Mouse (Mus musculus) ES-Bruce4 (cell line): ENCODE results near the gene Tmub1. TPM values are rescaled to one million over a fixed set of nuclear protein-coding genes. Genes with fewer than 3 reads are reported as not detected.
A peak's percentile ranks its signal among the peaks of the same experiment; 100 is the strongest.

Source experiments
- H3K27ac ChIP-seq: 2 replicates; pipeline ENCODE4 v1.5.1; 2012; ENCODE audit warnings: low read length, inconsistent platforms; ENCODE audit not compliant: insufficient read depth
- H3K27me3 ChIP-seq: 2 replicates; pipeline ENCODE4 v1.6.1; 2012; ENCODE audit warnings: mild to moderate bottlenecking, low read length, inconsistent platforms; ENCODE audit not compliant: control insufficient read depth, poor library complexity, insufficient read depth, severe bottlenecking
- H3K36me3 ChIP-seq: 2 replicates; pipeline ENCODE4 v1.6.1; 2012; ENCODE audit warnings: inconsistent platforms, mild to moderate bottlenecking, low read length, moderate library complexity; ENCODE audit not compliant: control insufficient read depth, poor library complexity, insufficient read depth, severe bottlenecking
- H3K4me1 ChIP-seq: one replicate; pipeline ENCODE4 v1.8.1; 2011; ENCODE audit warnings: low read length; ENCODE audit not compliant: control insufficient read depth, insufficient read depth
- H3K4me3 ChIP-seq: 2 replicates; pipeline ENCODE4 v1.5.1; 2011; ENCODE audit warnings: low read depth, mild to moderate bottlenecking, low read length
- H3K9ac ChIP-seq: 2 replicates; pipeline ENCODE4 v1.6.1; 2012; ENCODE audit warnings: low read depth, mild to moderate bottlenecking, inconsistent platforms; ENCODE audit not compliant: poor library complexity, severe bottlenecking
- H3K9me3 ChIP-seq: replicated peaks from 2 replicates; pipeline ENCODE4 v1.6.1; 2012; ENCODE audit warnings: mild to moderate bottlenecking, low read length, inconsistent platforms; ENCODE audit not compliant: control insufficient read depth, poor library complexity, insufficient read depth, severe bottlenecking
- CTCF ChIP-seq: IDR thresholded peaks from one replicate; pipeline ENCODE4 v1.8.1; 2011; ENCODE audit warnings: low read depth, low read length
- EP300 ChIP-seq: IDR thresholded peaks from 2 replicates; pipeline ENCODE4 v1.6.1; 2011; ENCODE audit warnings: low read depth, low read length; ENCODE audit not compliant: insufficient read depth
- POLR2A ChIP-seq: IDR thresholded peaks from one replicate; pipeline ENCODE4 v1.8.1; 2011; ENCODE audit warnings: low read length; ENCODE audit not compliant: insufficient read depth
- polyA plus RNA-seq: library from polyadenylated mRNA; stranded (reverse); fragments of >200 nt; gene quantifications from 2 replicates; pipeline ENCODE4 v1.2.4, GENCODE M21; 2011; ENCODE audit warnings: low read depth; ENCODE audit not compliant: missing spikeins, insufficient read depth, insufficient read length

Gene Tmub1
- polyA plus RNA-seq, 1 experiment = 4.8 TPM

DNA sequence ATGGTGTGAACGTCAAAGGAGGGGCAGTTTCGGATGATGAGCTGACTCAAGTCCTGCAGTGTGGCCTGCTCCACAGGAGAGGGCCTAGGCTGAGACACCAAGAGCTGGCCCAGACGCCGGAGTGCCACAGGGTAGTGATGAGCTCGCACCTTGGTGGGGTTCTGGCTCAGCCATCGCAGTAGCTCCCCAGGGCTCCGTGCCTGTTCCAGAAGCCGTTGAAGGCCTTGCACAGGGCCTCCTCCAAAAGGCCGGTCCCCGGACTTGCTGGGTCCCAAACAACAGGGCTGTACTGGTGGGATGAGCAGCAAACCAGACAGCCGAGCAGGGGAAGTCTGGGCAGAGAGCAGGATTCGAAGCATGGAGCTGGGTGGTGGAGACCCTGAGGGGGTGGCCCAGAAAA lies 3.7 kb downstream of the Tmub1 start:
- TF ChIP-seq POLR2A = no peak
- H3K9ac ChIP-seq = peak overlapping the region; percentile 92
- H3K27me3 ChIP-seq = no peaks in the 10 kb centered on the region
- no peaks in the 10 kb centered on the region; the same call in 1 of the 2 replicates for H3K36me3 ChIP-seq
- peak overlapping the region; percentile 17; the same call in 1 of the 2 replicates for H3K4me3 ChIP-seq
- no peaks in the 10 kb centered on the region for H3K9me3 ChIP-seq
- H3K4me1 ChIP-seq = peaks cover 2% of the 10 kb centered on the region
- H3K27ac ChIP-seq = no peak overlapping the region

GRCm38 (mm10) chr5:24443204-24443603 lies 4.5 kb downstream of the Tmub1 start:
- Histone ChIP-seq H3K4me1 (peaks cover 2% of the 10 kb centered on the region), H3K27me3 (no peaks in the 10 kb centered on the region), H3K36me3 (no peaks in the 10 kb centered on the region; the same call in 1 of the 2 replicates), H3K4me3 (no peak overlapping the region), H3K9me3 (no peaks in the 10 kb centered on the region), H3K27ac (no peak overlapping the region), H3K9ac (no peak overlapping the region)
- TF ChIP-seq EP300 = no peak
- no peak for TF ChIP-seq POLR2A
- TF ChIP-seq CTCF = no peak

DNA sequence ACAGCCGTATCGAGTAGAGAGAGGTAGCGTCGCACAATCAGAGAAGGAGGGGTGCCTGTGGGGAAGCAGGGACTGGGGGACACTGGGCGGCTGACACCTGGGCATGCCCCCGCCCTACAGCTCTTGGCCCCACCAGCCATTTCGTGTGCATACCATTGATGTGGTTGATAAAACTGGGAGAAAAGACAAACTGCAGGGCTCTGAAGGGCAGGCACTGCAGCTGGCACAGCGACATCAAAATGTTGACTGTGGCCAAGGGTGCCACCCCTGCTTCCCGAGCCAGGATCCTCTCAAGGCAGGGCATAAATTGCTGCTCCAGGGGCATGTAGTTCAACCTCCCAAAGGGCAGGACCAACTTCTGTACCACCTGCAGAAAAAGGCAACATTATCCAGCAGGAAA lies 5.6 kb downstream of the Tmub1 start:
- TF ChIP-seq EP300 (no peak), POLR2A (no peak), CTCF (no peak)
- Histone ChIP-seq H3K4me3 (no peak overlapping the region), H3K4me1 (peaks cover 2% of the 10 kb centered on the region), H3K36me3 (no peaks in the 10 kb centered on the region; the same call in 1 of the 2 replicates), H3K27me3 (no peaks in the 10 kb centered on the region), H3K27ac (no peak overlapping the region), H3K9me3 (no peaks in the 10 kb centered on the region), H3K9ac (no peak overlapping the region)

DNA sequence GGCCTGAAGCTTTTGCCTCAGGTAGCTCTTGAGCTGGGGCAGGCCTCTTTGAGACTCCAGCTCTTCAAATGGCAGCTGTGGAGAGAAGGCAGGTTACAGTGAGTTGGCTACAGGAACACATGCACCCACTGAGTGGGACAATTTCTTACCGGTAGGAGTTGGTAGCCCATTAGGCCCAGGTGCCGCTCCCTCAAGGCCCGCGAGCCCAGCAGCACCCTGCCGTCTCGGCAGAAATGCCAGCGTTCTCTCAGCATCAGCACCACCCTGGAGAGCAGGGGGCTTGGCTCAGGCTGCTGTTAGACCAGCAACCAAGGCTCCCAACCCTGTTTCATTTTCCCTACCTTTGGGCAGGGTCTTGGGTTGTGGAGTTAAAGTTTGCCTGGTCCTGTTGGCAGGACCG lies 6.5 kb downstream of the Tmub1 start:
- Histone ChIP-seq H3K9ac (no peak overlapping the region), H3K36me3 (no peaks in the 10 kb centered on the region; the same call in 1 of the 2 replicates), H3K27me3 (no peaks in the 10 kb centered on the region), H3K27ac (no peak overlapping the region), H3K4me1 (peaks cover 2% of the 10 kb centered on the region), H3K9me3 (no peaks in the 10 kb centered on the region), H3K4me3 (no peak overlapping the region)
- TF ChIP-seq EP300 (no peak), CTCF (no peak), POLR2A (no peak)

GRCm38 (mm10) chr5:24433993-24434392 lies 13.7 kb downstream of the Tmub1 start:
- 0 out of 2 replicates have a peak overlapping the region, but pooled peaks have one; percentile 9 for H3K4me3 ChIP-seq
- H3K9ac ChIP-seq = no peak overlapping the region
- TF ChIP-seq POLR2A = no peak
- no peak for TF ChIP-seq CTCF
- no peak for TF ChIP-seq EP300
- H3K4me1 ChIP-seq = no peaks in the 10 kb centered on the region
- no peaks in the 10 kb centered on the region for H3K27me3 ChIP-seq
- no peaks in the 10 kb centered on the region for H3K9me3 ChIP-seq
- peaks cover 9% of the 10 kb centered on the region for H3K36me3 ChIP-seq
- H3K27ac ChIP-seq = no peak overlapping the region

- Histone ChIP-seq H3K27ac (no peak overlapping the region), H3K4me3 (peak overlapping the region; percentile 58), H3K9me3 (no peaks in the 10 kb centered on the region), H3K9ac (peak overlapping the region; percentile 30), H3K27me3 (no peaks in the 10 kb centered on the region), H3K4me1 (peaks cover 10% of the 10 kb centered on the region), H3K36me3 (peaks cover 9% of the 10 kb centered on the region)
- no peak for TF ChIP-seq POLR2A
- TF ChIP-seq EP300 = no peak
- TF ChIP-seq CTCF = no peak
These were observed 19.1 kb downstream of the Tmub1 start for GRCm38 (mm10) chr5:24428596-24428995.
